Mouse (Mus musculus): ENCODE data around the gene Eif5. TPM values are rescaled to one million over a fixed set of nuclear protein-coding genes. Genes with fewer than 3 reads are reported as not detected.

Gene Eif5
- total and polyA plus RNA-seq, 3 experiments, result 201 to 330 (median 276) TPM

DNA sequence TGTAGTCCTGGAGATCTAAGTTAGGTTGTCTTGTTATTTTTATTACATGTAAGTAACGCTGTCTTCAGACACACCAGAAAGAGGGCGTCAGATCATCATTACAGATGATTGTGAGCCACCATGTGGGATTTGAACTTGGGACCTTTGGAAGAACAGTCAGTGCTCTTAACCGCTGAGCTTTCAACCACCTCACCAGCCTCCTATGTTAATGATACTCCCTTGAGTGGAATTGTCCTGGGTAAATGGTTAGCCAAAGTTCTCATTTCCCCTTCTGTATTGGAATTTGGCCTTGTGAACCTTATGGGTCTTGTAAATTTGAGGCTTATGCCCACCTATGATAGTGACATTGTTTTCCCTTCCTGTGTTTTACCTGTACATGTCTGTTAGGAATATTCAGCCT is 9.3 kb downstream of the Eif5 start:
- TF ChIP-seq MYB (IDR thresholded peaks at IDR 0.05; ENCODE audit: low read depth, low read length) (no peak), POLR2A (IDR thresholded peaks at IDR 0.05; ENCODE audit: control insufficient read depth in 1 of 2, insufficient read depth in 1 of 2, low read depth in 1 of 2, low read length in 2 of 2, poor library complexity in 1 of 2) (no peak), BHLHE40 (IDR thresholded peaks at IDR 0.05; ENCODE audit: borderline replicate concordance, low read depth, low read length) (no peak), EP300 (IDR thresholded peaks at IDR 0.05; ENCODE audit: low read depth in 1 of 2, low read length in 2 of 2) (no peak), POLR2AphosphoS2 (IDR thresholded peaks at IDR 0.05; ENCODE audit: low read length) (no peak), SMC3 (IDR thresholded peaks at IDR 0.05; ENCODE audit: low read depth, low read length) (no peak), ZC3H11A (IDR thresholded peaks at IDR 0.05; ENCODE audit: low read depth, low read length) (no peak), MAFK (IDR thresholded peaks at IDR 0.05; ENCODE audit: borderline replicate concordance, low read depth, low read length) (no peak), HCFC1 (IDR thresholded peaks at IDR 0.05; ENCODE audit: low read depth, low read length) (no peak), ELF1 (IDR thresholded peaks at IDR 0.05; ENCODE audit: low read depth, low read length) (no peak), MAZ (IDR thresholded peaks at IDR 0.05; ENCODE audit: low read depth, low read length) (no peak), MXI1 (IDR thresholded peaks at IDR 0.05; ENCODE audit: low read depth, low read length) (no peak), TBP (IDR thresholded peaks at IDR 0.05; ENCODE audit: low read depth, low read length) (no peak), ETS1 (IDR thresholded peaks at IDR 0.05; ENCODE audit: low read depth, low read length) (no peak), POLR2AphosphoS5 (IDR thresholded peaks at IDR 0.05; ENCODE audit: borderline replicate concordance, low read depth, low read length) (no peak), NRF1 (IDR thresholded peaks at IDR 0.05; ENCODE audit: insufficient read depth, low read depth, low read length, poor library complexity, severe bottlenecking) (no peak)
- no peaks in the 10 kb centered on the region for H3K9me3 ChIP-seq (replicated peaks; ENCODE audit: insufficient read depth, low read length)
- no peak overlapping the region for H3K4me3 ChIP-seq (ENCODE audit: control insufficient read depth in 1 of 2, insufficient read depth in 1 of 2, low read depth in 2 of 2, low read length in 2 of 2)
- no peak overlapping the region for H3K27ac ChIP-seq (ENCODE audit: control insufficient read depth, low read depth, low read length)
- no peak overlapping the region for H3K9ac ChIP-seq (ENCODE audit: control insufficient read depth, low read depth, low read length, poor library complexity, severe bottlenecking)
- H3K79me2 ChIP-seq (ENCODE audit: control insufficient read depth, insufficient read depth, low read length, poor library complexity), result 0 out of 2 replicates have a peak, but pooled peaks cover 2% of the 10 kb centered on the region
- peaks cover 5 to 12% of the 10 kb centered on the region in 2 experiments for H3K4me1 ChIP-seq (ENCODE audit: control insufficient read depth in 1 of 2, insufficient read depth in 2 of 2, low read length in 2 of 2)
- H3K27me3 ChIP-seq (ENCODE audit: control insufficient read depth in 1 of 2, insufficient read depth in 2 of 2, low read length in 2 of 2), result no peaks in the 10 kb centered on the region
- H3K36me3 ChIP-seq (ENCODE audit: control insufficient read depth in 1 of 2, insufficient read depth in 2 of 2, low read length in 2 of 2), result peaks cover 23 to 25% of the 10 kb centered on the region in 2 experiments
- DNase-seq (ENCODE audit: low read depth, low spot score), result no peak

GRCm38 (mm10) chr12:111548555-111549289 is 10.9 kb downstream of the Eif5 start:
- Histone ChIP-seq H3K4me3 (ENCODE audit: control insufficient read depth in 1 of 2, insufficient read depth in 1 of 2, low read depth in 2 of 2, low read length in 2 of 2) (no peak overlapping the region), H3K9ac (ENCODE audit: control insufficient read depth, low read depth, low read length, poor library complexity, severe bottlenecking) (no peak overlapping the region), H3K9me3 (replicated peaks; ENCODE audit: insufficient read depth, low read length) (no peaks in the 10 kb centered on the region), H3K4me1 (ENCODE audit: control insufficient read depth in 1 of 2, insufficient read depth in 2 of 2, low read length in 2 of 2) (no peaks in the 10 kb centered on the region), H3K36me3 (ENCODE audit: control insufficient read depth in 1 of 2, insufficient read depth in 2 of 2, low read length in 2 of 2) (peaks cover 6 to 12% of the 10 kb centered on the region in 2 experiments), H3K27me3 (ENCODE audit: control insufficient read depth in 1 of 2, insufficient read depth in 2 of 2, low read length in 2 of 2) (no peaks in the 10 kb centered on the region), H3K79me2 (ENCODE audit: control insufficient read depth, insufficient read depth, low read length, poor library complexity) (no peaks in the 10 kb centered on the region), H3K27ac (ENCODE audit: control insufficient read depth, low read depth, low read length) (no peak overlapping the region)
- DNase-seq (ENCODE audit: low read depth, low spot score), result peak; percentile 49
- TF ChIP-seq ZC3H11A (IDR thresholded peaks at IDR 0.05; ENCODE audit: low read depth, low read length) (no peak), UBTF (IDR thresholded peaks at IDR 0.05; ENCODE audit: borderline replicate concordance, insufficient read depth, low read depth, low read length) (no peak), ZMIZ1 (IDR thresholded peaks at IDR 0.05; ENCODE audit: low read depth, low read length) (peak; percentile 6; the same call in 1 of the 2 replicates), POLR2A (IDR thresholded peaks at IDR 0.05; ENCODE audit: control insufficient read depth in 1 of 2, insufficient read depth in 1 of 2, low read depth in 1 of 2, low read length in 2 of 2, poor library complexity in 1 of 2) (peak in 1 of 2 experiments; percentile 41; a peak in 2 of 4 replicates), POLR2AphosphoS2 (IDR thresholded peaks at IDR 0.05; ENCODE audit: low read length) (peak; percentile 92; the same call in 1 of the 2 replicates), GABPA (IDR thresholded peaks at IDR 0.05; ENCODE audit: low read depth, low read length) (no peak)
